Mouse (Mus musculus) urinary bladder, adult 18-20 months (tissue): ENCODE measurements around the gene Adam23.
A peak's percentile ranks its signal among the peaks of the same experiment; 100 is the strongest.

Source experiments
- DNase-seq, 2 experiments: peaks; one replicate each; pipeline ENCODE4 v3.0.0; 2022; ENCODE audit warnings: low spot score in 2 of 2, mixed read lengths in 2 of 2

Gene Adam23

GRCm38 (mm10) chr1:63445656-63446046, at the start of gene Adam23:
Gene Adam23 (plus strand): TSS chr1:63445891.
- DNase-seq = peak in 1 of 2 experiments; percentile 3

- no peak for DNase-seq
Measured at GRCm38 (mm10) chr1:63401130-63401529, 44.6 kb upstream of the Adam23 start.

- peak; percentile 2 to 11 for DNase-seq
Measured at GRCm38 (mm10) chr1:63403601-63404000, 42.1 kb upstream of the Adam23 start.

GRCm38 (mm10) chr1:63408344-63408743, 37.3 kb upstream of the Adam23 start:
- no peak for DNase-seq

GRCm38 (mm10) chr1:63418491-63418890, 27.2 kb upstream of the Adam23 start:
- no peak for DNase-seq

- no peak for DNase-seq
Measured at GRCm38 (mm10) chr1:63430668-63431067, 15.0 kb upstream of the Adam23 start.

- no peak for DNase-seq
Measured at GRCm38 (mm10) chr1:63431166-63431565, 14.5 kb upstream of the Adam23 start.

- DNase-seq = no peak
Measured at GRCm38 (mm10) chr1:63431842-63432241, 13.8 kb upstream of the Adam23 start.

- no peak for DNase-seq
Measured at GRCm38 (mm10) chr1:63434052-63434451, 11.6 kb upstream of the Adam23 start.

GRCm38 (mm10) chr1:63437529-63437928, 8.2 kb upstream of the Adam23 start:
- DNase-seq = no peak

- DNase-seq = no peak
Measured at GRCm38 (mm10) chr1:63442186-63442585, 3.5 kb upstream of the Adam23 start.

- no peak for DNase-seq
Measured at GRCm38 (mm10) chr1:63442616-63443015, 3.1 kb upstream of the Adam23 start.

- DNase-seq = no peak
Measured at GRCm38 (mm10) chr1:63445149-63445609, 512 bp upstream of the Adam23 start.

- peak in 1 of 2 experiments; percentile 11 for DNase-seq
Measured at GRCm38 (mm10) chr1:63446047-63446704, 485 bp downstream of the Adam23 start.

- no peak for DNase-seq
Measured at GRCm38 (mm10) chr1:63446721-63447120, 1.0 kb downstream of the Adam23 start.

- DNase-seq = no peak
Measured at GRCm38 (mm10) chr1:63450091-63450490, 4.4 kb downstream of the Adam23 start.

- no peak for DNase-seq
Measured at GRCm38 (mm10) chr1:63453332-63453887, 7.7 kb downstream of the Adam23 start.

- DNase-seq = no peak
Measured at GRCm38 (mm10) chr1:63457801-63458519, 12.3 kb downstream of the Adam23 start.

- no peak for DNase-seq
Measured at GRCm38 (mm10) chr1:63459151-63459550, 13.5 kb downstream of the Adam23 start.

- DNase-seq = no peak
Measured at GRCm38 (mm10) chr1:63459926-63460325, 14.2 kb downstream of the Adam23 start.

GRCm38 (mm10) chr1:63464441-63464840, 18.8 kb downstream of the Adam23 start:
- DNase-seq = no peak

GRCm38 (mm10) chr1:63473272-63473671, 27.6 kb downstream of the Adam23 start:
- DNase-seq = no peak

GRCm38 (mm10) chr1:63473696-63474095, 28.0 kb downstream of the Adam23 start:
- no peak for DNase-seq
